Mouse (Mus musculus) gastrocnemius, postnatal 14 days (tissue): ENCODE results near the gene Il17rb. TPM values are rescaled to one million over a fixed set of nuclear protein-coding genes. Genes with fewer than 3 reads are reported as not detected.

Experiments
- DNase-seq: peaks from one replicate; pipeline ENCODE4 v3.0.0; 2021; ENCODE audit warnings: mixed read lengths
- intact Hi-C: fragments of 180-260 bp; cut with DNase I; formaldehyde crosslinking; loops from one replicate; pipeline ENCODE4 v1.15.1; 2025; ENCODE audit warnings: low total_unique reads
- microRNA-seq, 2 experiments: library from miRNA; unstranded; fragments of <30 nt; microRNA quantifications; one replicate each; pipeline ENCODE4 v1.2.0; 2021
- total RNA-seq, 2 experiments: library from RNA; stranded (reverse); gene quantifications; 2 replicates each; pipeline ENCODE4 v1.2.3; 2021

The Il17rb gene
- total RNA-seq, 2 experiments from 2014 or later = 0.10 TPM; not detected in 1

DNA sequence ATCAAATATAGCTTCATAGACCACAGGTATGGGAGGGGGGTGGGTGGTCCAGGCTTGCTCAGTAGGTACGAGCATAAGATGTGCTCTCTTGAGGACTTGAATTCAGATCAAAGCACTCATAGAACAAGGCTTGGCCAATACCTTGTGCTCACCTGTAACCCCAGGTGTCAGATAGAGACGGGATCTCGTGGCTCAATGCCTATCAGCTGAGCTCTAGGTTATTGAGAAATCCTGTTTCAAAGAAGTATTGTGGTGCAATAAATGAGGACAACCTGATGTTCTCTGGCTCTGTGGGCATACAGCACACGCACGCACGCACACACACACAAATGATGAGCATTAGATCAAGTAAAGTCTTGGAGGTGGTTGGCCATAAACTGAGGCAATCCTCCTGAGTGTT, 31.8 kb downstream of the Il17rb start:
- DNase-seq = no peak
- intact Hi-C loops = no loop called here

DNA sequence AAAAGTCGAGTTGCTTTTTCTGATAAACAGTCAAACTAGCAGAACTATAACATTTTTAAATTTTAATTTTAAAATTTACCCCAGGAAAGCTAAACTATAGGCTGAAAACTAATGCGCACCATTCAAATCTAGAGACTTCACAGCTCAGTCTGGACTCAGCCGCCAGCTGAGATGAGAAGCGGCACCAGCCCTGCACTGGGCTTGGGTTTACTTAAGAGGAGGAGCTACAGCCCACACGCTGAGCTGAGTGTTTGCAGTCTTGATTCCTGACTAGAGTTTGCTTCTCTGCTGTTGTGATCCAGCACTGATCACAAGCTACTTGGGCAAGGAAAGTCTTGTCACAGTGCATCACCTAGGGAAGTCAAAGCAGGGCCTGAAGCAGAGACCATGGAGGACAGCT, 36.7 kb downstream of the Il17rb start:
- no peak for DNase-seq
- intact Hi-C loops = no loop called here

DNA sequence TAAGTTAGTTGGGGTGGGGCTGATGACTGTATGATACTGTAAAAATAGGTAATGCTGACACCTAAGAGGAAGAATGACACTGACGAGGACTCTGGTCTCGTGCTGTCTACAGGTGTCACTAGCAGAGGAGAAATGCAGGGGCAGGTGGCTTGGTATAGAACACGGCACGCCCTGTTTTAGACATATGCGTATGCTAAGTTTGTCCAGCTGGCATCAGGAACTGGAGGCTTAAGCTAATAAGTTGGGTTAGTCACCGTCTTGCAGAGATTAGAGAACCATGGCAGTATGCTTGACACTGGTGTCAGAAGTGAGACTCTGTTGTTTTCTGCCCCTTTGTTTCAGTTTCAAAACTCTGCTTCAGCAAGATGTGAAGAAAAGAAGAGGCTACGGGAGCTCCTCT, 37.2 kb downstream of the Il17rb start:
- no peak for DNase-seq
- intact Hi-C loops = no loop called here

DNA sequence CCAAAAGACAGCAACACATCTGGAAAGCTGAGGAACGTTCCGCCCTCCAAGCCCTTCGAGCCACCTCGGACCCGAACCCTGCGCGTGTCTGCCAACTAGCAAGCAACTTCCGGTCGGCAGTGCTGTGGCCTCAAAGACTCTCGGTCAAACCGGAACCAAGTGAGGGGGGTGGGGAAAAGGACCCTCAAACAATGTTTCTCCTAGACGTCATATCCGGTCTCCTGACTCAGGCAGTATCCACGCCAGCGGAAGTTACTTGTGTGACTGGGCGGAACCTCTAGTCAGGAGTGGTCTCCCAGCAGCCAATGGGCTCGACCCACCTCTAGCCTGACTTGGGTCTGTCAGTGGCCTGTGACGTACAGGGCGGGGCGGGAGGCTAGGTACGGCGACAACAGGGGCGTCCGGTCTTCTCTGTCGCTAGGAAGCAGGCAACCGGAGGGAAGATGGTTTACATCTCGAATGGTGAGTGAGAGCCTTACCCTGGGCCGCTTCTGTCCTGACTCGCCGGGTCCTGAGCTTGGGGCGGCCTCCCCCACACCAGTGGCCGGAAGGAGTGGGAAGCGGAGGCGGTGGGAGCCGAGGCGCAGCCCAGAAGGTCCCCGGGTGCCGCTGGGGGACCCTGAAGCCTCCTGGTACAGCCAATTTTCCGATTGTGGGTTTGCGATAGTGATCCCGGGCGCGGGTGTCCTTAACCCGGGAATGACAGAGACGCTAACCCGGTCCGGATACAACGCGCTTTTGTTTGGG, 40.4 kb downstream of the Il17rb start, which contains the start of gene Selenok:
Gene Selenok, plus strand, starts transcription at position 234 of the 747 bp plus-strand sequence.
- DNase-seq = peak; percentile 95
- intact Hi-C loops = no loop called here

DNA sequence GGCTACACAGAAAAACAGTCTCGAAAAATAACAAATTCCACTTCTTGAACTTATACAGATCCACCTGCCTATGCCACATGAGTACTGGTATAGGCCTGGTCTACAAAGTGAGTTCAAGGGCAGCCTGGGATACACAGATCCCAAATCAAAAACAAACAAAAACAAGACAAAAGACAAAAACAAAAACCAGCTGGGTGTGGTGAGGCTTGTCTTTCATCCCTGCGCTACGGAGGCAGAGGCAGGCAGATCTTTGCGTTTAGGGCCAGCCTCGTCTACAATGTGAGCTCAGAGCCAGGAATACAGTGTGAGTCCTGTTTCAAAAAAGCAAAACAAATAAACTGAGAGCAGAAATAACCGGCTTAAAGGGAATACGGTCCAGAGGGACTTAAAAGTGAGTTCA, 41.1 kb downstream of the Il17rb start:
- intact Hi-C loops = no loop called here
- no peak for DNase-seq

DNA sequence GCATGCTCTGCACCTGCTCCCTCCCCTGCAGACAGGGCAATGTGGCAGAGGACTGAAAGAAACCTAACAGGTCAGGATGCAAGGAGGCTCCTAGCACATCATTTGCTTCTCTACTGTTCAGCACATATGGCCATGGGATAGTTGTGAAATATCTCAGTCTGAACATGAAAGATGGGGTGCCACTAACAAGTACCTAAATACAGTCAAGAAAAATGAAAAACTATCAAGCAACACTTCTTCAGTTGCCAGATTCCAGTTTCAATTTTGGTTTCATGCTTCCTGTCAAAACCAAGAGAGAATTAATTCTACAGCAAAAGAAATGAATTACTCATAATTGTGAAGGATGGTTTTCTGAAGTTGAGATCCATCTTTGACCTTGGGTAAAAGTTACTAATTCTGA, 51.3 kb downstream of the Il17rb start:
- no peak for DNase-seq
- intact Hi-C loops = no loop called here

GRCm38 (mm10) chr14:29950805-29951204, 57.9 kb downstream of the Il17rb start:
- no peak for DNase-seq
- intact Hi-C loops = no loop called here

GRCm38 (mm10) chr14:29946761-29947309, 61.9 kb downstream of the Il17rb start:
- intact Hi-C loops = no loop called here
- DNase-seq = no peak

Small RNA genes within 50 kb of the gene (microRNA-seq; reads per million reads assigned to microRNA genes)
- 0 to 0.50 reads per million in 2 experiments for gene Mir6947

Other genes starting within 250 kb of the Il17rb start
- 10 to 100 TPM; 55.1 to 60.3 TPM for gene Selenok, start 40.6 kb downstream of the Il17rb start, total RNA-seq
- gene Actr8, start 30.6 kb downstream of the Il17rb start, total RNA-seq = 10 to 100 TPM; 24.1 to 29.7 TPM
- under 1 TPM; 0.20 to 0.49 TPM for gene Chdh, start 127 bp upstream of the Il17rb start, total RNA-seq